Mouse (Mus musculus): ENCODE data around the gene Slc17a3. TPM values are rescaled to one million over a fixed set of nuclear protein-coding genes. Genes with fewer than 3 reads are reported as not detected.

Gene Slc17a3
- under 1 TPM in 1 of 2 experiments, not detected in 1; 0.20 TPM for polyA plus RNA-seq (2017; shearing (Covaris generic))

DNA sequence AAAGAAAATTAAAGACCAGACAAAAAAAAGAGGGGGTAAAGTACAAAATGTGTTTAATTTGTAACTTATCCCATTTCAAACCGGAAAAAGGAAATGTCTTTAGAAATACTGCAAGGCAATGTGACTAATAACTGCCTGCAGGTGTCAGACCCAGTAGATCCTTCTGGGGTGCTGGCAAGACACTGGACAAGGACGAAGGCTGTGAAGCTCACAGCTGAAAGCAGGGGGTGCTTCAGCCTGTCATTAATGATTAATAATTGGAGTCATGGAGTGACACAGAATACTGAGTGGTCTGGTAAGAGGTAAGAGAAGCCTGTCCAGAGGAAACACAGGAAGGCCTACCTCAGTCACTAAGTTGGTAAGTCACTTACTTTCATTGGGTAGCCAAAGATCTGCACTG is at the start of gene Slc17a3:
Gene Slc17a3 (plus strand): TSS at position 127 of the 400 bp plus-strand sequence.

DNA sequence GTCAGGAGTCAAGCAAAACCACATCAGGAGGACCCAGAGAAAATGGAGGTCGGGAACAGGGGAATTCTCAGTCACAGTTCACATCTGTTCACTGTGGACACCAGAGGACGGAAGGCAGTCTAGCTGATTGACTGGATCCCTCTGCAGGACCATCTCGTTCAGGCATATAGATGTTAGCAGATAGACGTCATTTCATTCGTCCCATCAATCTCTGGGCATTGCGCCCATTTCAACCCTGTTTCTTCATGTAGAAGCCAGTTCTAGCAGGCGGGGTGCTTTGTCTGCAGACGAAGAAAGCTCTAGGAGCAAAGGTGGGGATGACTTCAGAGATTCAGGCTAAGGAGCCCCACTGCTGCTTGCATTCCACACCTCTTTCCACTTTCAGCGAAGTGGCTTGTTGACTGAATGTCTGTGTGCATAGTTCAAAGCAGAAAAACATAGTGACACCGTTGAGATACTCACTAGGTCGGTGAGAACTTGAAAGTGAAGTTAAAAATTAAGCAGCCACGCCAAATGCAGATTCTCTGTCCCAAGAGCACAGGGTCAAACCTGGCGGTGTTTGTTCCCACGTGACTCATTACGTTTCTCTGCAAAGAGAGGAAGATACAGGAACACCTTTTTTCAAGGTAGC is 32.7 kb upstream of the Slc17a3 start, which contains the start of gene Slc17a2:
Gene Slc17a2 (plus strand): TSS at position 572 of the 631 bp plus-strand sequence.

DNA sequence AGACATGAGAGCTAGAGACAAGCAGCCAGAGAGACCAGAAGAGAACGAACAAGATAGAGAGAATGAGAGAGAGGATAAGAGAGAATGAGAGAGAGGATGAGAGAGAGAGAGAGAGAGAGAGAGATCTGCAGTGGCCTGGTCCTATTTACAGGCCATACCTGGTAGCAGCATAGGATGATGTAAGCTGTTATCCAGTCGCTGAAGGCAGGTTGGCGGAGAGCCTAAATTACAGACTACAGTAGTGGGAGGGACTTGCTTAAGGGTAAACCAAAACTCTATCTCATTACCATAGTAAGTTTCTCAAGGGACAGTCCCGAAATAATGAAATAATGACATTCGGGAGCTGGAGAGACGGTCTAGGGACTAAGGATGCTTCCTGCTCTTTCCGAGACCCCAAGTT is 28.2 kb downstream of the Slc17a3 start, which contains the start of gene Slc17a1:
Gene Slc17a1 (plus strand): TSS at position 346 of the 400 bp plus-strand sequence.

Other genes with a start within 250 kb of the Slc17a3 start
- 1 to 10 TPM; 2.7 to 2.9 TPM for gene Hist1h2be, start 218.3 kb upstream of the Slc17a3 start, polyA plus RNA-seq (2017; shearing (Covaris generic))
- 10 to 100 TPM; 13.4 to 19.2 TPM for gene Hist1h1e, start 216.9 kb upstream of the Slc17a3 start, polyA plus RNA-seq (2017; shearing (Covaris generic))
- gene Hist1h2ac, start 155.5 kb upstream of the Slc17a3 start, polyA plus RNA-seq (2017; shearing (Covaris generic)) = 1 to 10 TPM; 2.2 to 4.6 TPM
- 1 to 10 TPM; 6.3 to 8.3 TPM for gene Hist1h2bc, start 155.2 kb upstream of the Slc17a3 start, polyA plus RNA-seq (2017; shearing (Covaris generic))
- gene Hist1h1t, start 143.6 kb upstream of the Slc17a3 start, polyA plus RNA-seq (2017; shearing (Covaris generic)) = under 1 TPM in 1 of 2 experiments, not detected in 1; 0.53 TPM
- gene Hist1h4c, start 141.0 kb upstream of the Slc17a3 start, polyA plus RNA-seq (2017; shearing (Covaris generic)) = 10 to 100 TPM in 1 of 2 experiments, 1 to 10 TPM in 1; 4.3 to 11.5 TPM
- under 1 TPM; 0.75 to 0.92 TPM for gene Hfe, start 128.6 kb upstream of the Slc17a3 start, polyA plus RNA-seq (2017; shearing (Covaris generic))
- gene Hist1h1c, start 100.6 kb upstream of the Slc17a3 start, polyA plus RNA-seq (2017; shearing (Covaris generic)) = 10 to 100 TPM; 25.5 to 40.4 TPM
- not detected for gene Hist1h3c, start 93.8 kb upstream of the Slc17a3 start, polyA plus RNA-seq (2017; shearing (Covaris generic))
- under 1 TPM in 1 of 2 experiments, not detected in 1; 0.80 TPM for gene Hist1h2bb, start 92.7 kb upstream of the Slc17a3 start, polyA plus RNA-seq (2017; shearing (Covaris generic))
- gene Hist1h2ab, start 88.3 kb upstream of the Slc17a3 start, polyA plus RNA-seq (2017; shearing (Covaris generic)) = 1 to 10 TPM in 1 of 2 experiments, under 1 TPM in 1; 0.42 to 2.0 TPM
- not detected for gene Hist1h3b, start 87.2 kb upstream of the Slc17a3 start, polyA plus RNA-seq (2017; shearing (Covaris generic))
- gene Hist1h4b, start 82.4 kb upstream of the Slc17a3 start, polyA plus RNA-seq (2017; shearing (Covaris generic)) = 1 to 10 TPM; 6.9 to 9.9 TPM
- not detected for gene Hist1h4a, start 78.2 kb upstream of the Slc17a3 start, polyA plus RNA-seq (2017; shearing (Covaris generic))
- gene Hist1h3a, start 77.0 kb upstream of the Slc17a3 start, polyA plus RNA-seq (2017; shearing (Covaris generic)) = 10 to 100 TPM in 1 of 2 experiments, 1 to 10 TPM in 1; 5.0 to 15.8 TPM
- gene Hist1h1a, start 75.8 kb upstream of the Slc17a3 start, polyA plus RNA-seq (2017; shearing (Covaris generic)) = 1 to 10 TPM; 1.0 to 1.6 TPM
- gene Trim38, start 69.5 kb upstream of the Slc17a3 start, polyA plus RNA-seq (2017; shearing (Covaris generic)) = under 1 TPM; 0.07 to 0.47 TPM
- gene Slc17a2, start 32.4 kb upstream of the Slc17a3 start, polyA plus RNA-seq (2017; shearing (Covaris generic)) = under 1 TPM; 0.04 to 0.13 TPM
- gene Slc17a1, start 28.3 kb downstream of the Slc17a3 start, polyA plus RNA-seq (2017; shearing (Covaris generic)) = 1 to 10 TPM in 1 of 2 experiments, under 1 TPM in 1; 0.14 to 2.4 TPM
- gene Slc17a4, start 75.6 kb downstream of the Slc17a3 start, polyA plus RNA-seq (2017; shearing (Covaris generic)) = under 1 TPM; 0.06 to 0.56 TPM
- gene Hist1h2ba, start 94.7 kb downstream of the Slc17a3 start, polyA plus RNA-seq (2017; shearing (Covaris generic)) = not detected
- not detected for gene Hist1h2aa, start 95.0 kb downstream of the Slc17a3 start, polyA plus RNA-seq (2017; shearing (Covaris generic))
- not detected for gene Scgn, start 151.8 kb downstream of the Slc17a3 start, polyA plus RNA-seq (2017; shearing (Covaris generic))